Mouse (Mus musculus): ENCODE results near the gene Tmem223. TPM values are rescaled to one million over a fixed set of nuclear protein-coding genes. Genes with fewer than 3 reads are reported as not detected.

Tmem223 gene
- polyA plus RNA-seq (2015; fragmentation: Nextera tagmentation; extraction: Ambion mirVana): 257 and 258 TPM in 2 replicates

DNA sequence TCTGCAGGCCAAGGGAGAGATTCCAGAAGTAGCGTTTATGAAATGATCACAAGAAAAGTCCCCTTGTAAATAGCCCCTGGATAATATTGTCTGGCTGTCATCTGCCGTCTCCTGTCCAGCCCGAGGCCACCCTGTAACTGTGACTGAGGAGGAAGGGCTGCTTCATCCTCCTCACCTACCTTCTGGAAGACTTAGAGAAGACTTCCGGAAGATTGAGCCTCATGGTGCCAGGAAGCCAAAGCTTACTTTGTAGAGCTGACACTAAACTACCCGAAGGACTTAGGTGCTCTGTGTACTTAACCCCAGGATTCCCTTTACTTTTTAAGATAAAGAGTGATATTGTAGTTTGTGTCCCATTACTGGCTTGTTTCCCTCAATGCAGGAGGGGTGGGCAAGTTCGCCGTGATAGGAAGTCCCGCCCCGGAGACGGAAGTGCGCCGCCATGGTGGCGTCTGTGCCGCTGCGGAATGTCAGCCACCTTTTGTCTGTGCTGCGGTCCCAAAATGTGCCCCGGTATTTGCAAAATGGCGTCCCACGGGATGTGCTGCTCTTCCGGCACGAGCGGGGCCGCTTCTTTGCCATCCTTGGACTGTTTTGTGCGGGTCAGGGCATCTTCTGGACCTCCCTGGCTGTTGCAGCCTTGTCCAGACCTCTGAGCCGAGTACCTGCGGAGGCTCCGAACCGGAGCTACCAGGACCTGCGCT is at the start of gene Tmem223:
Tmem223 (plus strand) TSS at position 430 of the 704 bp plus-strand sequence.
- 21% methylated on average over 29 of the region's 29 CpGs for WGBS
- peak within 1 kb of the TSS; percentile 73 for H3K4me2 ChIP-seq
- peaks cover 58% of the 10 kb centered on the region for H3K36me3 ChIP-seq
- peak; percentile 25 for ATAC-seq (ENCODE audit: low FRiP score)
- no peaks in the 10 kb centered on the region for H3K27me3 ChIP-seq
- H3K9ac ChIP-seq: peak within 1 kb of the TSS; percentile 96
- H3K4me3 ChIP-seq: peak within 1 kb of the TSS; percentile 79
- peaks cover 36% of the 10 kb centered on the region for H3K4me1 ChIP-seq (replicated peaks)
- H3K9me3 ChIP-seq: no peaks in the 10 kb centered on the region
- peak within 1 kb of the TSS; percentile 93 for H3K27ac ChIP-seq

DNA sequence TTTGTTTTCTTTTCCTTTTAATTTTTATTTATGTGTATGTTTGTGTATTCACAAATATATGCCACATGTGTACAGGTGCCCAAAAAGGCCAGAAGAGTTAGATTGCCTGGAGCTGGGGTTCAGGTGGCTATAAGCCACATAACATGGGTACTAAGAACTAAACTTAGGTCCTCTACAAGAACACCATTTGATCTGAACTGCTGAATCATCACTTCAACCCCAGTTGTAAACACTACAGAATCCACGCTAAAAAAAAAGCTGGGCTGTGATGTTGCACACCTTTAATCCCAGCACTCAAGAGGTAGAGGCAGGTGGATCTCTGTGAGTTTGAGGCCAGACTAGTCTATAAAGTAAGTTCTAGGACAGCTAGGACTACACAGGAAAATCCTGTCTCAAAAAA is 49.4 kb upstream of the Tmem223 start:
- no peak overlapping the region; the same call in 1 of the 2 replicates for H3K4me3 ChIP-seq
- peaks cover 20% of the 10 kb centered on the region for H3K36me3 ChIP-seq
- WGBS: 82% methylated on average over 1 of the region's 1 CpGs
- no peaks in the 10 kb centered on the region for H3K9me3 ChIP-seq
- peak overlapping the region; percentile 76 for H3K4me2 ChIP-seq
- H3K4me1 ChIP-seq (replicated peaks): peaks cover 41% of the 10 kb centered on the region
- H3K27me3 ChIP-seq: no peaks in the 10 kb centered on the region
- peak overlapping the region; percentile 43; the same call in 1 of the 2 replicates for H3K9ac ChIP-seq
- H3K27ac ChIP-seq: no peak overlapping the region
- ATAC-seq (ENCODE audit: low FRiP score): no peak

DNA sequence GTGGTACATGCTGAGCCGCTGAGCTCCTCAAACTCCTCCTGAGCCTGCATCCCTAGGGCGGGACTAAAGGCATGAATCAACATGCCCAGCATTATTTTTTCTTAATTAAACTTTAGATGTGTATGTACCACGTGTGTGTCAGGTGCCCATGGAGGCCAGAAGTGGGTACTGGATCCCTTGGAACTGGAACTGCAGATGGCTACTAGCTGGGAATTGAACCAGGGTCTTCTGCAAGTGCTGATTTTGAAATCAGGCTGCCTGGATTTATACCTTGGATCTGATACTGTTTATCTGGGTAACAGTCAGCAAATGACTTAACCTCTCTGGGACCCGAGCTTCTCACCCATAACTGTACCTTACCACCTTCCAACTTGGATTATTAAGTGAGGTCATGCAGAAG is 48.8 kb upstream of the Tmem223 start:
- 66% methylated on average over 4 of the region's 4 CpGs for WGBS

DNA sequence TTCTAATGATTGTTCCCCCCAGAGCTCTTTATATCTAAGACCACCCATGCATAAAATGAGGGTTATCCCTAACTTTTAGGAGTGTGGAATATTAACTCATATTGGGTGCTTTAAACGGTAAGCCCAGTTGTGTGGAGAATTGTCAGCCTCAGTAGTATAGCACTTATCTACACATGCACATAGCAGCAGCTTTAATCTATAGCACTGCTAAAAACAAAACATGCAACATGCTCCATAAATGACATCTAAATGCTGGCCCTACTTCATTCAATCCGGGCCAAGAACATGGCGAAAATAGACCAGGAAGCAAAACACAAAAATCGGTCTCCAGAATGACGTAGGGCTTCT is 48.3 kb upstream of the Tmem223 start:
- Histone ChIP-seq H3K9me3 (no peaks in the 10 kb centered on the region), H3K4me2 (peak overlapping the region; percentile 76), H3K4me3 (peak overlapping the region; percentile 68), H3K27me3 (no peaks in the 10 kb centered on the region), H3K4me1 (replicated peaks) (peaks cover 41% of the 10 kb centered on the region), H3K9ac (peak overlapping the region; percentile 96), H3K36me3 (peaks cover 28% of the 10 kb centered on the region), H3K27ac (peak overlapping the region; percentile 96)
- peak; percentile 44 for ATAC-seq (ENCODE audit: low FRiP score)
- WGBS: 2% methylated on average over 5 of the region's 5 CpGs

More for the DNA sequence above, 48.8 kb upstream of the Tmem223 start:
- H3K27ac ChIP-seq: peak overlapping the region; percentile 96
- H3K27me3 ChIP-seq: no peaks in the 10 kb centered on the region
- peak overlapping the region; percentile 68 for H3K4me3 ChIP-seq
- H3K9me3 ChIP-seq: no peaks in the 10 kb centered on the region
- peak overlapping the region; percentile 96 for H3K9ac ChIP-seq
- peak overlapping the region; percentile 76 for H3K4me2 ChIP-seq
- H3K36me3 ChIP-seq: peaks cover 26% of the 10 kb centered on the region
- ATAC-seq (ENCODE audit: low FRiP score): no peak
- peaks cover 41% of the 10 kb centered on the region for H3K4me1 ChIP-seq (replicated peaks)

DNA sequence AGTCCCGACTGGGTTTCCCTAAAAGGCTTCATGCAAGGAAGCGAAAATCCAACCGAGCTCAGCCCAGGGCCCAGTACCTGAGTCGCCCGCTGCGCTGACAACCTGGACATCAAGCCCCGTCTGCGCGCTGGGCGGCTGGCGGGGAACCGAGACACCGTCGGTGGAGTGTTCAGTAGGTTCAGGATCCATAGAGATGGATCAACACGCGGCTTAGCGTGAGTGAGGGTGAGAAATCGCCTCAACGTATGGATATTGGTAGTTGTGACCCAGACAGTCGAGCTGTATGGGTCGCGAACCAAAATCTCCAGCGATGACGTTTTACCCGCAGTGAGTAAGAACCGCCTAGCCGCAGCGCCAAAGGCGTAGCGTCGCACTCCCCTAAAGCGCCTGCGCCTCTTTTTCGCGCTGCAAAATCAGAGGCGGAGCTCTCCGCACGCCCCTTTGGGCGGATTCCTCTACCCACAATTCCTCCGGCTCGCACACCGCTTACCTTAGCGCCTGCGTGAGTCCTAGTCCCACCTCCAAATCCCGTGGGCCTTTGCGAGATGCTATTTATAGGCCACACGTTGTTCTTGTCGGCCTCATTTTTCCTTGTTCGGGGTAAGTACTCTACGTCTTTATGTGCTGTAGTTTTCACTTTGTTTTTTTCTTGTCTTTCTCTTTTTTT is 47.8 kb upstream of the Tmem223 start, which contains the start of gene Slc3a2:
Slc3a2 (minus strand) TSS at position 463 of the 667 bp plus-strand sequence.
- WGBS: under 1% methylated on average over 50 of the region's 50 CpGs
- peak; percentile 96 for ATAC-seq (ENCODE audit: low FRiP score)
- H3K4me3 ChIP-seq: peak within 1 kb of the TSS; percentile 68
- peak within 1 kb of the TSS; percentile 96 for H3K9ac ChIP-seq
- H3K4me1 ChIP-seq (replicated peaks): peaks cover 41% of the 10 kb centered on the region
- H3K27ac ChIP-seq: peak within 1 kb of the TSS; percentile 96
- peaks cover 28% of the 10 kb centered on the region for H3K36me3 ChIP-seq
- H3K27me3 ChIP-seq: no peaks in the 10 kb centered on the region
- H3K4me2 ChIP-seq: peak within 1 kb of the TSS; percentile 76
- no peaks in the 10 kb centered on the region for H3K9me3 ChIP-seq

DNA sequence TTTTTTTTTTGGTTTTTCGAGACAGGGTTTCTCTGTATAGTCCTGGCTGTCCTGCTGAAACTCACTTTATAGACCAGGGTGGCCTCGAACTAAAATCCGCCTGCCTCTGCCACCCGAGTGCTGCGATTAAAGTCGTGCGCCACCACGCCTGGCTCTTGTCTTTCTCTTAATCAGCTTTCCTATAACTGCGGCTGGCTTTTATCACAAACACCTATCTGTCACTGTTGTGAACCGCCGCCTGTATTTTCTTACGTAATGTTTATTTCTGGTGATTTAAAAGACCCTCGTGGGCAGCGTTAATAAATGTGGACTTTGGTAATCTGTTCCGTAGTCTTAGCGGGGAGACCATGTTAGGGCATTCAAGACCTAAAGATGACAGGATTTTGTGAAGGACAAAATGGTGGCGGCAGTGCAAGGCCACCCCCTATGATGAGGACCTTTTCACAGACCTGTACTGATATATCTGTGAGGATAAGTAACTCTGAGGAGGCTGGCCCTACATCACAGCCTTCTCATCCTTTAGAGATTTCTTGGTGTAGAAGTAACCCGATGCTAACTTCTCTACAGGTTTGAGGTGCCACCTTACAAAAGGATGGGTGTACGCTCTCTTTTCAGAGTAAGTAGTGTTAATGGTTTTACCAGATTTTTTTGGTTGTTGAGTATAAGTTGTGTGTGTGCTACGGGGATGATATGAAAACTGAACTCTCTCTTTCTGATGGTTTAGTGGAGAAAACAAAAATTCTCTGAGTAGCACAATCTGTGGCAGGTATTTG is 47.0 kb upstream of the Tmem223 start:
- Histone ChIP-seq H3K9me3 (no peaks in the 10 kb centered on the region), H3K27me3 (no peaks in the 10 kb centered on the region), H3K4me2 (peak overlapping the region; percentile 76), H3K27ac (peak overlapping the region; percentile 84), H3K4me3 (peak overlapping the region; percentile 68), H3K9ac (peak overlapping the region; percentile 96), H3K4me1 (replicated peaks) (peaks cover 41% of the 10 kb centered on the region), H3K36me3 (peaks cover 28% of the 10 kb centered on the region)
- ATAC-seq (ENCODE audit: low FRiP score): no peak
- WGBS: under 1% methylated on average over 20 of the region's 20 CpGs

DNA sequence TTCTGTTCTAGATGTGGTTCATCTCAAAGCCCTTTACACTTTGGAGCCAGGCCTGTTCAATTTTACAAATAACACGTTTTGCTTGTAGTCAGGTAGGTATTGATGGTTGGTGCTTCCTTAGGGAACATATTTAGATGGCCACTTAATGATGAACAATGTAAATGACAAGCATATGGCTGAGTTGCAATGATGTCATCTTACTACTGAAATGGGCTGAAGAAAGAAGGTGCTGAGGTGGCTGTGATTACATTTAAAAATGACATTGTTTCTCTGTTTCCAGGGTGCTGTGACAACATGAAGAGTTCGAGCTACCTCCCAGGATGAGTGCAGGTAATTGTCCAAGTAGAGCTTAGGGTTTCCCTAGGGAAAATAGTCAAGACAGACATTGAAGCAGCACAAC is 46.4 kb upstream of the Tmem223 start:
- peak overlapping the region; percentile 76 for H3K4me2 ChIP-seq
- ATAC-seq (ENCODE audit: low FRiP score): no peak
- WGBS: 1% methylated on average over 2 of the region's 2 CpGs
- H3K27me3 ChIP-seq: no peaks in the 10 kb centered on the region
- no peaks in the 10 kb centered on the region for H3K9me3 ChIP-seq
- peaks cover 28% of the 10 kb centered on the region for H3K36me3 ChIP-seq
- peak overlapping the region; percentile 96 for H3K9ac ChIP-seq
- peaks cover 41% of the 10 kb centered on the region for H3K4me1 ChIP-seq (replicated peaks)
- H3K4me3 ChIP-seq: peak overlapping the region; percentile 68
- peak overlapping the region; percentile 84 for H3K27ac ChIP-seq

DNA sequence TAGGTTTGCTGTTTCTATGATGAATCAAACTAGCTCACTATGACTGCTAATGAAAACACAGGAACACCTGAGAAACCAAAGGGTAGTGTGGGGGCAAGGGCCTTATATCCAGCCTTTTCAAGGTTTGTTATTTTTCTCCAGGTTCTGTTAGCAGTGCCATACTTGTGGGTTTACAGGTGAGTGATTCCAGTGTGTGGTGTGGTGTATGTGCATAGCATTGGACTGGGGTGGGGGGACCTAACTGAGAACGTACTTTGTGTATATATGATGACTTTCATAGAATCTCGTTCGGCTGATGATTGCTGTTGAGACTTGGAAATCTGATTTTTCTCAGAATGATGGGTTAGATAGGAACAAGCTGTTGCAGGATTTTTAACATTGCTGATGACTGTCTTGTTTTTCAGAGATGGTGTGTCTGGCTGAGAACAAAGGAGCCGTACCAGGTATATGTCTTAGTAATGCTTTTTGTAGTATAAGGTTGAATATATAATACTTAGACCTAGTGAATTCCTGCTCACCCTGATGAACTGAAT is 45.6 kb upstream of the Tmem223 start:
- H3K4me1 ChIP-seq (replicated peaks): peaks cover 41% of the 10 kb centered on the region
- peaks cover 28% of the 10 kb centered on the region for H3K36me3 ChIP-seq
- H3K27ac ChIP-seq: 0 out of 2 replicates have a peak overlapping the region, but pooled peaks have one; percentile 84
- peak overlapping the region; percentile 76 for H3K4me2 ChIP-seq
- no peaks in the 10 kb centered on the region for H3K9me3 ChIP-seq
- no peak for ATAC-seq (ENCODE audit: low FRiP score)
- WGBS: 54% methylated on average over 4 of the region's 4 CpGs
- H3K4me3 ChIP-seq: peak overlapping the region; percentile 68
- no peaks in the 10 kb centered on the region for H3K27me3 ChIP-seq
- H3K9ac ChIP-seq: peak overlapping the region; percentile 96

DNA sequence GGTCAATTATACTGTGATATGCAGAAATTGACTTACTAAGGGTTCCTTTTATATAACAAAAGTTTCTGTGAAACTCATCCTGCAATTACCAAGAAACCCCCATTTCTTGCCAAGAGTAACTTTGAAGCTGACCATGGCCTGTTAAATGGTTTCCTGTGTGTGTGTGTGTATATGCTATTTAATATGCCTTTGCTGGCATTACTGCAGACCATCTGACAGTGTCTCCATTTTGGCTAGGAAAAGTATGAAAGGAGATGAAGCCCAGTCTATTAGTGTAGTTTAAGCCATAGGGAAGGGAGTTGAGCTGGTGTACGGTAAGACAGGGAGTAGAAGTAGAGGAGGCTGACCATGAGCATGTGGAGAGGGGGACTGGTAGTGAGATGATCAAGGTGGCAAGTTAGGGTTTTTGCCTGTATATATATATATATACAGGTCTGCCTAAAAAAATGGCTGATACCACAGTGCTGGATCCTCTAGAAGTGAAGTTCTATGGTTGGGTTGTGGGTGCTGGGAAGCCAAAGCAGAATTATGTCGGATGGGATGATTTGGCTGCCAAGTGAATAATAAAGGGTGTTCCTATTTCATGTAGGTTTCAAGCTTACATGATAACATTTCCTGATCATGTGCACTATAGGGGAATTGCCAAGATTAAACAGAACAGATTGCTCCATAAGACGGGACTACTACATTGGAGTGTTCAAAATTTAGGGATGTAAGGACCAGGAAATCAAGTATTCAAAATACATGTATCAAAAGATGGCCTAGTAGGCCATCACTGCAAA is 44.0 kb upstream of the Tmem223 start:
- no peak overlapping the region for H3K27ac ChIP-seq
- no peak overlapping the region for H3K4me3 ChIP-seq
- H3K4me2 ChIP-seq: no peak overlapping the region
- no peaks in the 10 kb centered on the region for H3K27me3 ChIP-seq
- H3K4me1 ChIP-seq (replicated peaks): peaks cover 30% of the 10 kb centered on the region
- H3K9me3 ChIP-seq: no peaks in the 10 kb centered on the region
- no peak overlapping the region for H3K9ac ChIP-seq
- 18% methylated on average over 3 of the region's 3 CpGs for WGBS
- H3K36me3 ChIP-seq: peaks cover 28% of the 10 kb centered on the region
- no peak for ATAC-seq (ENCODE audit: low FRiP score)

DNA sequence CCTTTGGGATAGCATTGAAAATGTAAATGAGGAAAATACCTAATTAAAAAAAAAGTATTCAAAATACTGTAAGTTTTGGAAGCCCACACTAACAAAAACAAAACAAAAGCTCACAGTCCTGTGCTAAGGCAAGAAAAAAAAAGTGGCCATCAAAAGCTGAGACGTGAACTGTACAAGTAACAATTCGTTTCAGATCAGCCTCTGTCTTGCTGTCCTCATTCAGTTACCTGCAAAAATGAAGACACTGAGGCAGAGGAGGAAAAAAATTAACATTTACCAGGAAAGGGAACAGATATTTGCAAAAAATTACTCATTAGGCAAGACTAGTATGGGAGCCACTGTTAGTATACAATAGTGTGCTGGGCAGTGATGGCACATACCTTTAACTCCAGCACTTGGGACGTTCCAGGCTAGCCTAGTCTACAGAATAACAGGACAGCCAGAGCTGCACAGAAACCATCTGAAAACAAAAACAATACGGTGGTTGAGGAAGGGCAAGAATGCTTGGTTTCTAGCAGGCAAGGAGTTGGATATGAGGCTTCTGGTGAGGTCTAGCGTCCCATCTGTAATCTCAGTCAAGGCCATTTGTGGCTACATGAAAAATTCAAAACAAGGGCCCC is 43.2 kb upstream of the Tmem223 start:
- no peak for ATAC-seq (ENCODE audit: low FRiP score)
- H3K36me3 ChIP-seq: peaks cover 28% of the 10 kb centered on the region
- H3K4me2 ChIP-seq: no peak overlapping the region
- no peak overlapping the region for H3K27ac ChIP-seq
- WGBS: 35% methylated on average over 5 of the region's 5 CpGs
- no peak overlapping the region for H3K4me3 ChIP-seq
- no peaks in the 10 kb centered on the region; the same call in 1 of the 2 replicates for H3K27me3 ChIP-seq
- no peaks in the 10 kb centered on the region for H3K9me3 ChIP-seq
- peaks cover 22% of the 10 kb centered on the region for H3K4me1 ChIP-seq (replicated peaks)
- H3K9ac ChIP-seq: no peak overlapping the region
